9 mouse cellular contexts compared by ENCODE assay signal in genomic region chr5:115542635-115543384, GRCm38 (mm10). TPM values are rescaled to one million over a fixed set of nuclear protein-coding genes. Genes with fewer than 3 reads are reported as not detected.
A peak's percentile ranks its signal among the peaks of the same experiment; 100 is the strongest.
DNase-seq lines count a peak whose midpoint lies in the region; ATAC-seq and TF ChIP-seq lines count a peak whose summit lies in the region.
"Had no signal": no experiment of that assay in that cellular context is flagged by ENCODE, and none has a peak within 500 bp of the region (broad histone marks: within the 10 kb centered on the region; RNA-seq: fewer than 3 reads in every experiment).

No protein-coding gene starts in this region.

- in situ Hi-C loops in Patski (cut with MboI; ENCODE audit: low pct_unique_long_range_greater_than_20kb) = no loop called here

- H3K9ac ChIP-seq in hindbrain, postnatal 0 days (replicated peaks; ENCODE audit: low read length) = no peak overlapping the region
- peak overlapping the region; percentile 20; the same call in 1 of the 2 replicates for H3K9ac ChIP-seq in lung, postnatal 0 days (replicated peaks; ENCODE audit: low read depth)
- H3K9ac ChIP-seq: midbrain, embryonic 12.5 days had no signal

- CTCF ChIA-PET in Patski (lab: Charles Lee) = interaction anchor here (0.9 to 11.0 kb wide), 4 partner anchors 8 to 36 kb away, joined by 3 to 160 read pairs (median 12); partner anchors contain the start of gene Pxn

- ATAC-seq in Patski = peak; percentile 8
- no peak for ATAC-seq in hindbrain, postnatal 0 days
- ATAC-seq in lung, postnatal 0 days = peak; percentile 12

- no peak; the same call in 1 of the 2 replicates for TF ChIP-seq EP300 in lung, postnatal 0 days (IDR thresholded peaks at IDR 0.05)

- H3K9me3 ChIP-seq in heart, embryonic 10.5 days = no peaks in the 10 kb centered on the region
- no peaks in the 10 kb centered on the region for H3K9me3 ChIP-seq in hindbrain, postnatal 0 days (ENCODE audit: low read length)
- no peaks in the 10 kb centered on the region for H3K9me3 ChIP-seq in lung, postnatal 0 days (ENCODE audit: low read length)
- H3K9me3 ChIP-seq: midbrain, embryonic 12.5 days had no signal

- H3K4me3 ChIP-seq in heart, embryonic 10.5 days = peak overlapping the region; percentile 31; the same call in 1 of the 2 replicates
- H3K4me3 ChIP-seq in hindbrain, postnatal 0 days (ENCODE audit: low read length) = no peak overlapping the region
- peak overlapping the region; percentile 19 for H3K4me3 ChIP-seq in lung, postnatal 0 days (ENCODE audit: low read depth, low read length)
- H3K4me3 ChIP-seq: midbrain, embryonic 12.5 days had no signal

- TF ChIP-seq CTCF in Patski (IDR thresholded peaks at IDR 0.05) = no peak
- TF ChIP-seq CTCF in hindbrain, postnatal 0 days (IDR thresholded peaks at IDR 0.05; ENCODE audit: low read depth) = no peak
- TF ChIP-seq CTCF in lung, postnatal 0 days (IDR thresholded peaks at IDR 0.05) = no peak

- WGBS in heart, embryonic 10.5 days = 62% methylated on average over 19 of the region's 19 CpGs
- 65% methylated on average over 19 of the region's 19 CpGs for WGBS in hindbrain, postnatal 0 days
- WGBS in lung, postnatal 0 days = 21% methylated on average over 19 of the region's 19 CpGs

- H3K36me3 ChIP-seq in heart, embryonic 10.5 days = peaks cover 34% of the 10 kb centered on the region
- peaks cover 5% of the 10 kb centered on the region; the same call in 1 of the 2 replicates for H3K36me3 ChIP-seq in hindbrain, postnatal 0 days (ENCODE audit: insufficient read depth, low read length)
- H3K36me3 ChIP-seq in lung, postnatal 0 days (ENCODE audit: insufficient read depth, low read length) = peaks cover 17% of the 10 kb centered on the region; the same call in 1 of the 2 replicates

- 0 out of 2 replicates have a peak overlapping the region, but pooled peaks have one; percentile 6 for H3K4me2 ChIP-seq in hindbrain, postnatal 0 days (ENCODE audit: low read depth, low read length)
- H3K4me2 ChIP-seq in lung, postnatal 0 days (replicated peaks; ENCODE audit: low read depth, low read length) = peak overlapping the region; percentile 52
- H3K4me2 ChIP-seq: midbrain, embryonic 12.5 days had no signal

- peaks cover 4% of the 10 kb centered on the region; the same call in 1 of the 2 replicates for H3K27me3 ChIP-seq in heart, embryonic 10.5 days (ENCODE audit: insufficient read depth, poor library complexity, severe bottlenecking)
- H3K27me3 ChIP-seq in Patski = no peaks in the 10 kb centered on the region
- H3K27me3 ChIP-seq in hindbrain, postnatal 0 days (ENCODE audit: insufficient read depth, low read length) = no peaks in the 10 kb centered on the region
- no peaks in the 10 kb centered on the region for H3K27me3 ChIP-seq in lung, postnatal 0 days (replicated peaks; ENCODE audit: insufficient read depth, low read length)
- H3K27me3 ChIP-seq: midbrain, embryonic 12.5 days had no signal

- no peak for DNase-seq in heart, embryonic 10.5 days (ENCODE audit: low spot score)
- DNase-seq in heart, adult 9 months (ENCODE audit: low spot score in 2 of 2) = no peak
- no peak for DNase-seq in Patski (ENCODE audit: low read depth, low spot score)
- no peak for DNase-seq in hindbrain, postnatal 0 days (ENCODE audit: low spot score)
- peak; percentile 82 for DNase-seq in lung, postnatal 0 days (ENCODE audit: low spot score)
- no peak for DNase-seq in frontal cortex, postnatal 10 days (ENCODE audit: low spot score in 2 of 2)
- no peak for DNase-seq in layer of hippocampus, postnatal 36 days
- no peak for DNase-seq in left cerebral cortex, adult 18-20 months (ENCODE audit: low spot score in 2 of 2)

- POLR2A ChIA-PET in Patski (lab: Charles Lee) = interaction anchor here (0.9 to 7.7 kb wide), 6 partner anchors 12 to 53 kb away, joined by 3 to 80 read pairs (median 6); partner anchors contain the start of gene Pxn

- H3K4me1 ChIP-seq in heart, embryonic 10.5 days = peaks cover 63% of the 10 kb centered on the region
- peaks cover 17% of the 10 kb centered on the region for H3K4me1 ChIP-seq in hindbrain, postnatal 0 days (ENCODE audit: insufficient read depth, low read length)
- H3K4me1 ChIP-seq in lung, postnatal 0 days (ENCODE audit: insufficient read depth, low read depth, low read length) = peaks cover 21% of the 10 kb centered on the region

- H3K27ac ChIP-seq in heart, embryonic 10.5 days = peak overlapping the region; percentile 82
- H3K27ac ChIP-seq in hindbrain, postnatal 0 days = 0 out of 2 replicates have a peak overlapping the region, but pooled peaks have one; percentile 2
- peak overlapping the region; percentile 92 for H3K27ac ChIP-seq in lung, postnatal 0 days (ENCODE audit: low read length)

RNA-seq across cellular contexts. Expression of gene Rplp0, which starts 16.5 kb away (rescaled TPM):
- 1,223 and 1,345 TPM in 2 replicates for polyA plus RNA-seq in heart, embryonic 10.5 days (2016; fragmentation: Nextera tagmentation; extraction: Ambion mirVana)
- 1,079 TPM for polyA plus RNA-seq in Patski (2021)
- total RNA-seq in hindbrain, postnatal 0 days (2014; rRNA removed) = 1,557 and 1,861 TPM in 2 replicates
- polyA plus RNA-seq in hindbrain, postnatal 0 days (2015; fragmentation: Nextera tagmentation; extraction: Ambion mirVana) = 786 and 796 TPM in 2 replicates
- 937 and 987 TPM in 2 replicates for polyA plus RNA-seq in lung, postnatal 0 days (2015; fragmentation: Nextera tagmentation; extraction: Ambion mirVana)
- 100 to 1,000 TPM; 223 to 227 TPM for total RNA-seq in layer of hippocampus, postnatal 36 days (2021)
- total RNA-seq in left cerebral cortex, adult 18-20 months (2021) = 100 to 1,000 TPM; 185 to 199 TPM

RNA-seq across cellular contexts. Expression of gene Gcn1l1, which starts 22.2 kb away (rescaled TPM):
- polyA plus RNA-seq in heart, embryonic 10.5 days (2016; fragmentation: Nextera tagmentation; extraction: Ambion mirVana) = 47.8 and 49.8 TPM in 2 replicates
- polyA plus RNA-seq in Patski (2021) = 97.6 TPM
- 73.4 and 81.7 TPM in 2 replicates for total RNA-seq in hindbrain, postnatal 0 days (2014; rRNA removed)
- polyA plus RNA-seq in hindbrain, postnatal 0 days (2015; fragmentation: Nextera tagmentation; extraction: Ambion mirVana) = 22.8 and 24.3 TPM in 2 replicates
- polyA plus RNA-seq in lung, postnatal 0 days (2015; fragmentation: Nextera tagmentation; extraction: Ambion mirVana) = 13.1 and 14.5 TPM in 2 replicates
- 10 to 100 TPM; 69.4 to 73.1 TPM for total RNA-seq in layer of hippocampus, postnatal 36 days (2021)
- 10 to 100 TPM; 62.0 to 66.4 TPM for total RNA-seq in left cerebral cortex, adult 18-20 months (2021)

RNA-seq across cellular contexts. Expression of gene Pxn, which starts 36.3 kb away (rescaled TPM):
- 30.3 and 31.9 TPM in 2 replicates for polyA plus RNA-seq in heart, embryonic 10.5 days (2016; fragmentation: Nextera tagmentation; extraction: Ambion mirVana)
- 136 TPM for polyA plus RNA-seq in Patski (2021)
- 40.6 and 41.0 TPM in 2 replicates for total RNA-seq in hindbrain, postnatal 0 days (2014; rRNA removed)
- polyA plus RNA-seq in hindbrain, postnatal 0 days (2015; fragmentation: Nextera tagmentation; extraction: Ambion mirVana) = 16.8 and 18.0 TPM in 2 replicates
- polyA plus RNA-seq in lung, postnatal 0 days (2015; fragmentation: Nextera tagmentation; extraction: Ambion mirVana) = 56.4 and 59.3 TPM in 2 replicates
- total RNA-seq in layer of hippocampus, postnatal 36 days (2021) = 10 to 100 TPM; 39.8 to 46.1 TPM
- total RNA-seq in left cerebral cortex, adult 18-20 months (2021) = 10 to 100 TPM; 22.2 to 25.7 TPM

RNA-seq across cellular contexts. Expression of gene Sirt4, which starts 58.3 kb away (rescaled TPM):
- polyA plus RNA-seq in heart, embryonic 10.5 days (2016; fragmentation: Nextera tagmentation; extraction: Ambion mirVana) = 18.7 and 19.0 TPM in 2 replicates
- 34.6 TPM for polyA plus RNA-seq in Patski (2021)
- 25.8 and 33.7 TPM in 2 replicates for total RNA-seq in hindbrain, postnatal 0 days (2014; rRNA removed)
- polyA plus RNA-seq in hindbrain, postnatal 0 days (2015; fragmentation: Nextera tagmentation; extraction: Ambion mirVana) = 20.2 and 21.8 TPM in 2 replicates
- 15.7 and 18.0 TPM in 2 replicates for polyA plus RNA-seq in lung, postnatal 0 days (2015; fragmentation: Nextera tagmentation; extraction: Ambion mirVana)
- total RNA-seq in layer of hippocampus, postnatal 36 days (2021) = 10 to 100 TPM; 46.4 to 50.7 TPM
- total RNA-seq in left cerebral cortex, adult 18-20 months (2021) = 10 to 100 TPM; 37.1 to 37.8 TPM

Comparison
In these comparisons a context has a peak if more than half of its experiments do, and no peak if none do; other contexts are left out.
1. H3K27ac ChIP-seq: peak in every context shown above with its lines; median percentile 92 in lung, postnatal 0 days; 82 in heart, embryonic 10.5 days; 2 in hindbrain, postnatal 0 days.